Mouse (Mus musculus) lung, postnatal 0 days (tissue): ENCODE measurements around the gene Srebf1.

Source experiments
- CTCF ChIP-seq: IDR thresholded peaks from 2 replicates; pipeline ENCODE4 v1.5.1; 2016; ENCODE audit warnings: antibody characterized with exemption, mild to moderate bottlenecking
- EP300 ChIP-seq: IDR thresholded peaks from 2 replicates; pipeline ENCODE4 v1.6.1; 2016; ENCODE audit warnings: antibody characterized with exemption, mild to moderate bottlenecking, control low read depth

DNA sequence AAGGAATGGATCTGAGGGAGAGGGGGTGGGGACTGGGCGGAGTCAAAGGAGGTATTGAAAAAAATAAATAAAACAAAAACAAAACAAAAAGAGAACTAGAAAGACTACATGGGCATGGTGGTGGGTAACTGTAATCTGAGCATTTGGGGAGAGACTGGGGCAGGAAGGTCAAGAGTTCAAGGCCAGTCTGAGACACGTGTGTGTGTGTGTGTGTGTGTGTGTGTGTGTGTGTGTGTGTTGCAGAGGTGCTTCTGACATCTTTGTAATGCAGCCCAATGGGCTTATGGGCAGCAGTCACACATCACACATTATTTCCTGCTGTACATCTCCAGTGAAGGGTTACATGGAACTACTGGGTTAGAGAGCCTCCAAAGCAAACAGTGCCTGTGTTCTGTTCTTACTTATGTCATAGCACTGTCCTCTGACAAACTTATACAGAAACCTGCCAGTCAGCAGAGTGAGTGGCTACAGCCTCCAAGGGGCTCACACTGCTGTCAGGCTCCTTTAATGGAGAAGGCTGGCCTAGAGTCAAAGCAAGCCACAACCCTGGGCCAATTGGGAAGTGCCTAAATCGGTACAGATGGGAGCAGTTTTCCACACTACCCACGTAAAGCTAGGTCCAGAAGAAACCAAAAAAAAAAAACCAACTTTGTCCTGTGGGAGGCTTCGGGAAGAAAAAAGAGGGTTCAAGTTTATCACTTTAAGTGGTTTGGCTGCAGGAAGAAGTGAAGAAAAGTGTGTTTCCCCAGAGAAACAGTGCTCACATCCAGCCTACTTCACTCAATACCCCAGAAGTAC is 25.6 kb upstream of the Srebf1 start:
- no peak for TF ChIP-seq CTCF
- no peak for TF ChIP-seq EP300
